ENCODE assay signal across 8 mouse cellular contexts in genomic region chr9:62763478-62763877, GRCm38 (mm10). TPM values are rescaled to one million over a fixed set of nuclear protein-coding genes. Genes with fewer than 3 reads are reported as not detected.
DNase-seq lines count a peak whose midpoint lies in the region; ATAC-seq lines count a peak whose summit lies in the region.

No protein-coding gene starts in this region.

- no peaks in the 10 kb centered on the region for H3K27me3 ChIP-seq in hindbrain, embryonic 15.5 days
- no peaks in the 10 kb centered on the region for H3K27me3 ChIP-seq in hindbrain, embryonic 14.5 days (ENCODE audit: control insufficient read depth, insufficient read depth, low read length)
- no peaks in the 10 kb centered on the region for H3K27me3 ChIP-seq in forebrain, embryonic 14.5 days (replicated peaks; ENCODE audit: control insufficient read depth, insufficient read depth, low read length)
- H3K27me3 ChIP-seq in midbrain, embryonic 15.5 days (replicated peaks) = no peaks in the 10 kb centered on the region

- no peak for ATAC-seq in hindbrain, embryonic 15.5 days (ENCODE audit: low FRiP score, low read depth)
- ATAC-seq in hindbrain, embryonic 14.5 days (ENCODE audit: low FRiP score) = no peak
- 0 out of 2 replicates have a peak, but pooled peaks have one; percentile 46 for ATAC-seq in forebrain, embryonic 14.5 days
- no peak for ATAC-seq in midbrain, embryonic 15.5 days (replicated peaks)
- no peak for ATAC-seq in megakaryocyte progenitor cell, adult 5-6 weeks (replicated peaks; ENCODE audit: poor library complexity)

- DNase-seq in hindbrain, embryonic 14.5 days (ENCODE audit: low spot score) = no peak
- DNase-seq in Muller cell, postnatal 12 days (ENCODE audit: inconsistent ontology term) = peak; percentile 63
- DNase-seq in forebrain, embryonic 14.5 days (ENCODE audit: low spot score) = peak; percentile 58
- no peak for DNase-seq in ovary, postnatal 36 days (ENCODE audit: low spot score)
- no peak for DNase-seq in spleen, postnatal 36 days (ENCODE audit: low spot score in 2 of 2)

- no peak overlapping the region for H3K27ac ChIP-seq in hindbrain, embryonic 15.5 days (replicated peaks)
- no peak overlapping the region for H3K27ac ChIP-seq in hindbrain, embryonic 14.5 days
- H3K27ac ChIP-seq in forebrain, embryonic 14.5 days (ENCODE audit: low read depth, low read length) = no peak overlapping the region
- H3K27ac ChIP-seq in midbrain, embryonic 15.5 days = no peak overlapping the region

- 14% methylated on average over 13 of the region's 13 CpGs for WGBS in hindbrain, embryonic 15.5 days
- 23% methylated on average over 13 of the region's 13 CpGs for WGBS in hindbrain, embryonic 14.5 days
- 8% methylated on average over 13 of the region's 13 CpGs for WGBS in forebrain, embryonic 14.5 days
- WGBS in midbrain, embryonic 15.5 days = 12% methylated on average over 13 of the region's 13 CpGs

- H3K4me3 ChIP-seq in hindbrain, embryonic 15.5 days = no peak overlapping the region
- H3K4me3 ChIP-seq in hindbrain, embryonic 14.5 days (replicated peaks; ENCODE audit: low read length) = no peak overlapping the region
- no peak overlapping the region for H3K4me3 ChIP-seq in forebrain, embryonic 14.5 days (ENCODE audit: low read depth, low read length)
- no peak overlapping the region for H3K4me3 ChIP-seq in midbrain, embryonic 15.5 days

- H3K9me3 ChIP-seq in hindbrain, embryonic 15.5 days = no peaks in the 10 kb centered on the region
- H3K9me3 ChIP-seq in hindbrain, embryonic 14.5 days (ENCODE audit: control insufficient read depth, low read length) = no peaks in the 10 kb centered on the region
- no peaks in the 10 kb centered on the region for H3K9me3 ChIP-seq in forebrain, embryonic 14.5 days (replicated peaks; ENCODE audit: control insufficient read depth, low read length)
- H3K9me3 ChIP-seq in midbrain, embryonic 15.5 days = no peaks in the 10 kb centered on the region

- no peaks in the 10 kb centered on the region for H3K36me3 ChIP-seq in hindbrain, embryonic 15.5 days
- H3K36me3 ChIP-seq in hindbrain, embryonic 14.5 days (replicated peaks; ENCODE audit: control insufficient read depth, insufficient read depth) = no peaks in the 10 kb centered on the region
- H3K36me3 ChIP-seq in forebrain, embryonic 14.5 days (ENCODE audit: control insufficient read depth, insufficient read depth, low read length) = no peaks in the 10 kb centered on the region
- no peaks in the 10 kb centered on the region for H3K36me3 ChIP-seq in midbrain, embryonic 15.5 days (replicated peaks)

- 0 out of 2 replicates have a peak, but pooled peaks cover 5% of the 10 kb centered on the region for H3K4me1 ChIP-seq in hindbrain, embryonic 15.5 days (replicated peaks)
- H3K4me1 ChIP-seq in hindbrain, embryonic 14.5 days (replicated peaks; ENCODE audit: control insufficient read depth, insufficient read depth, low read length) = no peaks in the 10 kb centered on the region
- no peaks in the 10 kb centered on the region for H3K4me1 ChIP-seq in forebrain, embryonic 14.5 days (ENCODE audit: control insufficient read depth, insufficient read depth, low read length)
- H3K4me1 ChIP-seq in midbrain, embryonic 15.5 days = no peaks in the 10 kb centered on the region

- H3K4me2 ChIP-seq in hindbrain, embryonic 15.5 days = peak overlapping the region; percentile 40
- H3K4me2 ChIP-seq in hindbrain, embryonic 14.5 days (replicated peaks) = no peak overlapping the region
- peak overlapping the region; percentile 29; the same call in 1 of the 2 replicates for H3K4me2 ChIP-seq in forebrain, embryonic 14.5 days (ENCODE audit: low read length)
- peak overlapping the region; percentile 32 for H3K4me2 ChIP-seq in midbrain, embryonic 15.5 days

- H3K9ac ChIP-seq in hindbrain, embryonic 15.5 days = no peak overlapping the region
- no peak overlapping the region for H3K9ac ChIP-seq in hindbrain, embryonic 14.5 days
- no peak overlapping the region for H3K9ac ChIP-seq in forebrain, embryonic 14.5 days (ENCODE audit: low read length)
- H3K9ac ChIP-seq in midbrain, embryonic 15.5 days = no peak overlapping the region

RNA-seq across cellular contexts. Expression of gene Fem1b, which starts 48.3 kb away (rescaled TPM):
- polyA plus RNA-seq in hindbrain, embryonic 15.5 days (2015; fragmentation: Nextera tagmentation; extraction: Ambion mirVana) = 53.0 and 53.5 TPM in 2 replicates
- 86.6 and 101 TPM in 2 replicates for polyA plus RNA-seq in hindbrain, embryonic 14.5 days (2014; fragmentation: Nextera tagmentation; extraction: Ambion mirVana)
- 57.8 and 60.8 TPM in 2 replicates for polyA plus RNA-seq in forebrain, embryonic 14.5 days (2014; fragmentation: Nextera tagmentation; extraction: Ambion mirVana)
- polyA plus RNA-seq in midbrain, embryonic 15.5 days (2015; fragmentation: Nextera tagmentation; extraction: Ambion mirVana) = 64.6 and 67.0 TPM in 2 replicates
- 28.2 and 31.4 TPM in 2 replicates for total RNA-seq in megakaryocyte progenitor cell, adult 5-6 weeks (2015)
- total RNA-seq in megakaryocyte progenitor cell, adult 5-6 weeks (2017) = 46.9 and 54.6 TPM in 2 replicates

Comparison
In these comparisons a context has a peak if more than half of its experiments do, and no peak if none do; other contexts are left out.
1. DNase-seq: peak in Muller cell, postnatal 12 days (single experiment) and forebrain, embryonic 14.5 days (single experiment); none in hindbrain, embryonic 14.5 days (single experiment), ovary, postnatal 36 days (single experiment) and spleen, postnatal 36 days (0 of 2).